Mouse (Mus musculus): ENCODE measurements around the gene Zmym1. TPM values are rescaled to one million over a fixed set of nuclear protein-coding genes. Genes with fewer than 3 reads are reported as not detected.
"Not testable (repeated sequence)": the region's sequence is repeated elsewhere in the genome, so short reads cannot be mapped to it uniquely, and the experiment has no call there.

Gene Zmym1
- total RNA-seq, 1 experiment from 2014 or later = 28.0 TPM

DNA sequence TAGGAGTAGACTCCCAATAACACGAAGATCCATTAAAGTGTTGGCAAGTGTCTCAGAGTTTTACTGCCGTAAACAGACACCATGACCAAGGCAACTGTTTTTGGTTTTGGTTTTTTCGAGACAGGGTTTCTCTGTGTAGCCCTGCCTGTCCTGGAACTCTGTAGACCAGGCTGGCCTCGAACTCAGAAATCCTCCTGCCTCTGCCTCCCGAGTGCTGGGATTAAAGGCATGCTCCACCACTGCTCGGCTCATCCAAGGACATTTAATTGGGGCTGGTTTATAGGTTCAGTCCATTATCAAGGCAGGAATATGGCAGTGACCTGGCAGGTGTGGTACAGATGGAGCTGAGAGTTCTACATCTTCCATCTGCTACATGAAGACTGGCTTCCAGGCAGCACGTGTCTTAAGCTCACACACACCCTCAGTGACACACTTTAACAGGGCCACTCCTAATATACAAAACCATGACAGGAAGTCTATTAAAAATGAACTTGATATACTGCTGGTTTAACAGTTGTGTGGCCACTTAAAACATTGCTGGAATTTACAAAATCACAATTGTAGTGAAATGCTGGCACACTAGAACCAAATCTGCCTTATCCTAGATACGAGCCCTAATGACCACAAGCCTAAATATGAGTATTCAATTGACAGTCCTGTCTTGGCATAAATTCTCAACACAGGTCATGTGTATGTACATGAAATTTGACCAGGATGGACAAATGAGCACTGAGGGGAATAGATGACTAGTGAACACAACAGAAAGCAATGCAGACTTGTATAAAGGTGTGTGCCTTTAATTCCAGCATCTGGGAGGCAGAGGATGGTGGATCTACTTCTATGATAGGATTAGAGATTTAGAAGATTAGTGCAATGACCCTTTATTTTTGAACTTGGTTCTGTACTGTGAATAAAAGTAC, 22.8 kb downstream of the Zmym1 start:
- ATAC-seq (replicated peaks in 1 of 2; ENCODE audit: insufficient read depth in 1 of 2, low FRiP score in 2 of 2, low TSS enrichment in 1 of 2, low read depth in 1 of 2, poor library complexity in 2 of 2, severe bottlenecking in 2 of 2) = no peak

- ATAC-seq (replicated peaks in 1 of 2; ENCODE audit: insufficient read depth in 1 of 2, low FRiP score in 2 of 2, low TSS enrichment in 1 of 2, low read depth in 1 of 2, poor library complexity in 2 of 2, severe bottlenecking in 2 of 2) = no peak
Observed at GRCm38 (mm10) chr4:127037158-127037557, 23.8 kb downstream of the Zmym1 start.

DNA sequence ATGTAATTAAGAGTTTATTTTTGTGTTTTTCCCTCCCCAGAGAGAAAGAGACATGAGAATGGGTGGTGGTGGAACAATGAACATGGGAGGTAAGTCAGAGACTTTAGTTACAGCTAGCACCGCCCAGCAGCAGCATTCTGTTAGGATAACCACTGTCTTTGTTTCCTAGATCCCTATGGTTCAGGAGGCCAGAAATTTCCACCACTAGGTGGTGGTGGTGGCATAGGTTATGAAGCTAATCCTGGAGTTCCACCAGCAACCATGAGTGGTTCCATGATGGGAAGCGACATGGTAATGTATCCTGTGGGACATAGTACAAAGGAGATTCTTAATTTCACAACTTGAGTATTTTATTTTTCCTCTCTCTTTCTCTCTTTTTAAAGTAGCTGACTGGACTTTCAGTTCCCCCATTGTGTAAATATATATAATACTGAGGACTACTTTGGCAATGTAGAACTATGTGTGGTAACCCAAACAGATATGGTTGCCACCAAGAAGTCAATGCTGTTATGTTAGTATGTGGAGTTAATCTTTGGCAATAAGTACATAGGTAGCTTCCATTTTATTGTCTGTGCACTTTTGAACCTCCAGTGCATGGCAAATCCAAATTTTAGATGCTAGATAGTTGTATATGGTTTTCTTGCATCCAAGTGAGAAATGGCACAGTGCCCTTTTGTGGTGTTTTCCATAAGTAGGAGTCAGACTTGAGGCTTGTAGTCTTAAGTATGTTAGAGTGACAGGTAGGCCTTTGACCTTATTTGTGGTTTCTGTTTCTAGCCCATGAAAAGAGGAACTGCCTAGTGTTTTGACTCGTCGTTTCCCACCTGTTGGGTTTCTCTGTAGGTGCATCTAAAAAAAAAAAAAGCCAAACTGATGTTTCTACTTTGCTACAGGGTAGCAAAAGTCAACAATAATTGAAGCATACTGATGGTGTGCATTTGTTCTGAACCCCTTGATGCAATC, 33.4 kb downstream of the Zmym1 start:
- peak; percentile 9 to 23; a peak in 1 of 4 replicates for ATAC-seq (replicated peaks in 1 of 2; ENCODE audit: insufficient read depth in 1 of 2, low FRiP score in 2 of 2, low TSS enrichment in 1 of 2, low read depth in 1 of 2, poor library complexity in 2 of 2, severe bottlenecking in 2 of 2)

GRCm38 (mm10) chr4:127026826-127027225, 34.1 kb downstream of the Zmym1 start:
- ATAC-seq (replicated peaks in 1 of 2; ENCODE audit: insufficient read depth in 1 of 2, low FRiP score in 2 of 2, low TSS enrichment in 1 of 2, low read depth in 1 of 2, poor library complexity in 2 of 2, severe bottlenecking in 2 of 2) = no peak

GRCm38 (mm10) chr4:127024240-127024639, 36.7 kb downstream of the Zmym1 start:
- no peak for ATAC-seq (replicated peaks in 1 of 2; ENCODE audit: insufficient read depth in 1 of 2, low FRiP score in 2 of 2, low TSS enrichment in 1 of 2, low read depth in 1 of 2, poor library complexity in 2 of 2, severe bottlenecking in 2 of 2)

DNA sequence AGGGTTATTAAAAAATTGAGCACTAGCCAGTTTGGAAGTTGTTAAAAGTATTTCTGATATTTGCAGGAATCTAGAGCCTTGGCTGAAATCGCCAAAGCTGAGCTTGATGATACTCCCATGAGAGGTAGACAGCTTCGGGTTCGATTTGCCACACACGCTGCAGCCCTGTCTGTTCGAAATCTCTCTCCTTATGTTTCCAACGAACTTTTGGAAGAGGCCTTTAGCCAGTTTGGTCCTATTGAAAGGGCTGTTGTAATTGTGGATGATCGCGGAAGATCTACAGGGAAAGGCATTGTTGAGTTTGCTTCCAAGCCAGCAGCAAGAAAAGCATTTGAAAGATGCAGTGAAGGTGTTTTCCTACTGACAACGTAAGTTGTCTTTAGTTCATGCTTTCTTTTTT, 37.8 kb downstream of the Zmym1 start:
- no peak for ATAC-seq (replicated peaks in 1 of 2; ENCODE audit: insufficient read depth in 1 of 2, low FRiP score in 2 of 2, low TSS enrichment in 1 of 2, low read depth in 1 of 2, poor library complexity in 2 of 2, severe bottlenecking in 2 of 2)

DNA sequence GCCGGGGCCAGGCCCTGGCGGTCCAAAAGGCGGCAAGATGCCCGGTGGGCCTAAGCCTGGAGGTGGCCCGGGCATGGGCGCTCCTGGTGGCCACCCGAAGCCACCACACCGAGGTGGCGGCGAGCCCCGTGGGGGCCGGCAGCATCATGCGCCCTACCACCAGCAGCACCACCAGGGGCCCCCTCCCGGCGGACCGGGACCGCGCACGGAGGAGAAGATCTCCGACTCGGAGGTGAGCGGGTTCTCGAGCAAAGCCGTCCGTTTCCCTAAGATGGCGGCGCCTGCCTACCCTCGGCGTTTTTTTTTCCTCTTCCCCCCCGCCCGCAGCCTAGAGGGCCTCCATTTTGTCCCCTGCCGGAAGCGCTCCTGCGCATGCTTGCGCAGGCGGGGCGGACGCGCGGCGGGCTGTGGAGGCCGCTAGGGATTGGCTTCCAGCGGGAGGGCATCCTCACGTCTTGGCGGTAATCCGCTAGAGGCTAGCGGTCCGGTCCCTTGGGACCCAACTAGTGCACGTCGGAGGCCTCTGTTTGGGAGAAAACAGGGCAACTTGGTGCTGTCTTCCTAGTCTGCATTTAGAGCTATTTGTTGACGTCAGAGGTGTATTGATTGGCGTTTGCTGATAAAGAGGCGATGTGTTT, 38.8 kb downstream of the Zmym1 start:
- ATAC-seq (replicated peaks in 1 of 2; ENCODE audit: insufficient read depth in 1 of 2, low FRiP score in 2 of 2, low TSS enrichment in 1 of 2, low read depth in 1 of 2, poor library complexity in 2 of 2, severe bottlenecking in 2 of 2) = peak; percentile 44 to 63

DNA sequence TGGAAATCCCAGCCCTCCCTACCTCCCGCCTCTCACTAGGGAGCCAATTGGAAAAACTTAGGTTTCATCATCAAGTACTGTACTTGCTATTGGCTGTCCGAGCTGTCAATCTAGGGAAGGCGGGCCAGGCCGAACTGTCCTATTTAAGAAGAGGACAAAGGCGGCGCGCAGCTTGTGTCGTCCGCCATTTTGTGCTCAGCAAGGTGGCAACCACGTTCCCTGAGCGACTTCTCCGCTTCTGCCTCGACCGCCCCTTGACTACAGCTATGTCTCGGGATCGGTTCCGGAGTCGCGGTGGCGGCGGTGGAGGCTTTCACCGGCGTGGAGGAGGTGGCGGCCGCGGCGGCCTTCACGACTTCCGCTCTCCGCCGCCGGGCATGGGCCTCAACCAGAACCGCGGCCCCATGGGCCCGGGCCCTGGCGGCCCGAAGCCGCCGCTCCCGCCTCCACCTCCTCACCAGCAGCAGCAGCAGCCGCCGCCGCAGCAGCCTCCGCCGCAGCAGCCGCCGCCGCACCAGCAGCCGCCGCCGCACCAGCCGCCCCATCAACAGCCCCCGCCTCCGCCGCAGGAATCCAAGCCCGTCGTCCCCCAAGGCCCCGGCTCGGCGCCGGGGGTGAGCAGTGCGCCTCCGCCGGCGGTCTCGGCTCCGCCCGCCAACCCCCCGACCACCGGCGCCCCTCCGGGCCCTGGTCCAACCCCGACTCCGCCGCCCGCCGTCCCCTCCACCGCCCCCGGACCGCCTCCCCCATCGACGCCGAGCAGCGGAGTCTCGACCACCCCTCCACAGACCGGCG, 39.6 kb downstream of the Zmym1 start, which contains the start of gene Sfpq:
TSS of gene Sfpq (plus strand) at position 174 of the 795 bp plus-strand sequence.
- peak; percentile 89 to 94 for ATAC-seq (replicated peaks in 1 of 2; ENCODE audit: insufficient read depth in 1 of 2, low FRiP score in 2 of 2, low TSS enrichment in 1 of 2, low read depth in 1 of 2, poor library complexity in 2 of 2, severe bottlenecking in 2 of 2)

- ATAC-seq (replicated peaks in 1 of 2; ENCODE audit: insufficient read depth in 1 of 2, low FRiP score in 2 of 2, low TSS enrichment in 1 of 2, low read depth in 1 of 2, poor library complexity in 2 of 2, severe bottlenecking in 2 of 2) = no peak
Observed at GRCm38 (mm10) chr4:127020411-127021150, 40.4 kb downstream of the Zmym1 start.

GRCm38 (mm10) chr4:127016366-127016765, 44.6 kb downstream of the Zmym1 start:
- no peak for ATAC-seq (replicated peaks in 1 of 2; ENCODE audit: insufficient read depth in 1 of 2, low FRiP score in 2 of 2, low TSS enrichment in 1 of 2, low read depth in 1 of 2, poor library complexity in 2 of 2, severe bottlenecking in 2 of 2)

- ATAC-seq (replicated peaks in 1 of 2; ENCODE audit: insufficient read depth in 1 of 2, low FRiP score in 2 of 2, low TSS enrichment in 1 of 2, low read depth in 1 of 2, poor library complexity in 2 of 2, severe bottlenecking in 2 of 2) = peak; percentile 100
Observed at GRCm38 (mm10) chr4:127015294-127015993, 45.5 kb downstream of the Zmym1 start.

DNA sequence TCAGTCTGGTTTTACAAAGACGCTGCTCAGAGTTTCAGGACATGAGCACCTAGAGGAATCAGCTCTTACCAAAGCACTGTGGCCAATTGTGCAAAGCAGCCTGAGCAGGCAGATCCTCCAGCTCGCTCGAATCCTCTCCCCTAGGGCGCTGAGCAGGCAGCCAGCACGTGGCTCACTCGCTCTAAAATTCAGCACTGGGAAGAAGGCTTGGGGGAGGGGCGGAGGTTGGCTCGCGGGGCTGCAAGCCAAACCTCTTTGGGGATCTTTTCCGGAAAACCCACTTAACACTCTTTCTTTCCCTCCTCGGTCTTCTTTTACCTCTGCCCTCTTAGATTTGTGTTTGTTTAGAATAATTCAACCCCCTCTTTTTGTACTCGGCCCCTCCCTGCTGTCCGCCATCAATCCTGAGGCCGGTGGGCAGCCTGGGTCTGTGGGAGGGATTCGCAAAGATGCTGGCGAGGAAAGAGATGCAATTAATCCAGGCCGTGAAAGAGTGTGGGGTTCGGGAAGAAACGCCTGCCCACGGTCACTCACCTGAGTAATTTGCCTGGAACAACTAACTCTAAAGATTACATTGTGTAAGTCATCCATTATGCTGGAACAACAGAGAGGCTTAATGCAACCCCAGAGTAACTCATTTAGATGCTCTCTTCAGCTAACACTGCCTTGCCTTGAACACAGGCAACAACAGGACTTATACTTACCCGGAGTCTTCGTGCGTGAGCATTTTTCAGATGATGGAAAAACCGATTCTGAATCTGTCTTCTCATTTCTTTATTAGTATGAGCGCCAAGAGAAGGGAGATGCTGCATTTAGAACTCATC, 55.6 kb downstream of the Zmym1 start:
- ATAC-seq (replicated peaks in 1 of 2; ENCODE audit: insufficient read depth in 1 of 2, low FRiP score in 2 of 2, low TSS enrichment in 1 of 2, low read depth in 1 of 2, poor library complexity in 2 of 2, severe bottlenecking in 2 of 2) = peak; percentile 58 to 59; a peak in 2 of 4 replicates

GRCm38 (mm10) chr4:127004384-127004783, 56.6 kb downstream of the Zmym1 start:
- ATAC-seq (replicated peaks in 1 of 2; ENCODE audit: insufficient read depth in 1 of 2, low FRiP score in 2 of 2, low TSS enrichment in 1 of 2, low read depth in 1 of 2, poor library complexity in 2 of 2, severe bottlenecking in 2 of 2) = no peak

DNA sequence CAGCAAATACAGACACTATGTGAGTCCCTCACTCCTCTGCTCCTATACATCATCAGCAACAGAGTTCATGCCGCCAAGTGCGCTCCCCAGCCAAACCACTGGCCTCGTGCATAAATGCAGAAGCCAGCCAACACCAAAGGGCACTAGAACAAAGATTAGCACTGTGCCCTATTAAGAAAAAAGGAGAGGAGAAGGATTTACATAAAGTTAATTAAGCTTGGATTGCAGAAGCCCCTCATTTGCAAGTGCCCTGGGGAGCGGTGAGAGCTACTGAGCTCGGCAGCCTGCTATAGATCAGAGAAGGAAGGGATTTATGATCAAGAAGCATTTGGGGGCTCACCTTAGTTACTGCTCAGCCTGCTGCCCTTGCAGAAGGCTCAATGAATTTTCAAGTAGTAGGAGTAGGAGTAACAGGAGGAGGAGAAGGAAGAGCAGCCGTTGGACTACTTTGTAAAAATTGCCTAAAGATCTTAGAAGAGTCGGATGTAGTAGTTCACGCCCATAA, 60.3 kb downstream of the Zmym1 start:
- ATAC-seq (replicated peaks in 1 of 2; ENCODE audit: insufficient read depth in 1 of 2, low FRiP score in 2 of 2, low TSS enrichment in 1 of 2, low read depth in 1 of 2, poor library complexity in 2 of 2, severe bottlenecking in 2 of 2) = no peak

DNA sequence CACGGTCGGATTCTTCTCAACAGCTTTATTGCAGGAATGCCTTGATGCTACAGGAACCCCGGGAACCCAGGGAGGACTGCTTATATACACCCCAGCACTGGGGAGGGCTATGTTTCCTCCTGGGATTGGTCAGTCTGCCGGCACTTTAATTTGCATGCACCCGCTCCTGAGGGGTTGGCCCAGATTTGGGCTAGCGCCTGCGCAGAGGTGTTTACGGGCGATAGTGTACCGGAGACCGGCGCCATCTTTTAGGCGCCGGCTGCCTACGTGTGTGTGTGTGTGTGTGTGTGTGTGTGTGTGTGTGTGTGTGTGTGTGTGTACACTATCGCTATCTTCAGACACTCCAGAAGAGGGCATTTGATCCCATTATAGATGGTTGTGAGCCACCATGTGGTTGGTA, 61.6 kb downstream of the Zmym1 start:
- ATAC-seq (replicated peaks in 1 of 2; ENCODE audit: insufficient read depth in 1 of 2, low FRiP score in 2 of 2, low TSS enrichment in 1 of 2, low read depth in 1 of 2, poor library complexity in 2 of 2, severe bottlenecking in 2 of 2) = not testable (repeated sequence)

All from hematopoietic stem cell, adult 5-6 weeks (primary cell).